ENCODE assay signal across 8 mouse cellular contexts in the genomic region with DNA sequence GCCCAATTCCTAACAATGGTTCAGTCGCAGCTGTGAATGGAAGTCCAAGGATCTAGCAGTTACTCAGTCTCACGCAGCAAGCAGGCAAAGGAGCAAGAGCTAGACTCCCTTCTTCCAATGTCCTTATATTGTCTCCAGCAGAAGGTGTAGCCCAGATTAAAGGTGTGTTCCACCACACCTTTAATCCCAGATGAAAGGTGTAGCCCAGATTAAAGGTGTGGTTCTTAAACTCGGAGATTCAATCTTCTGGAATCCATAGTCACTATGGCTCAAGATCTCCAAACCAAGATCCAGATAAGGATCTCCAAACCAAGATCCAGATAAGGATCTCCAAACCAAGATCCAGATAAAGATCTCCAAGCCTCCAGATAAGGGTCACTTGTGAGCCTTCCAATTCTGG. TPM values are rescaled to one million over a fixed set of nuclear protein-coding genes. Genes with fewer than 3 reads are reported as not detected.
DNase-seq lines count a peak whose midpoint lies in the region; ATAC-seq and TF ChIP-seq lines count a peak whose summit lies in the region.
"Not testable (repeated sequence)": the region's sequence is repeated elsewhere in the genome, so short reads cannot be mapped to it uniquely, and the experiment has no call there.

Gnpnat1 (minus strand) TSS at position 101 of the 400 bp plus-strand sequence.

- not testable (repeated sequence) for H3K9ac ChIP-seq in ES-E14 (ENCODE audit: insufficient read depth, low read depth, low read length, poor library complexity, severe bottlenecking); forebrain, postnatal 0 days; kidney, embryonic 14.5 days (ENCODE audit: low read depth, low read length); lung, embryonic 15.5 days; neural tube, embryonic 11.5 days (ENCODE audit: low read length)

- H3K4me1 ChIP-seq in ES-E14 (ENCODE audit: control insufficient read depth in 2 of 2, insufficient read depth in 2 of 2, low read length in 2 of 2, poor library complexity in 1 of 2); cerebellum, adult 2 months (ENCODE audit: control insufficient read depth, insufficient read depth, low read length); forebrain, postnatal 0 days (ENCODE audit: insufficient read depth); kidney, embryonic 14.5 days (ENCODE audit: control insufficient read depth, insufficient read depth, low read length); lung, embryonic 15.5 days; neural tube, embryonic 11.5 days (ENCODE audit: control insufficient read depth, insufficient read depth, low read length): not testable (repeated sequence)

- not testable (repeated sequence) for H3K27ac ChIP-seq in ES-E14 (ENCODE audit: insufficient read depth, low read depth, low read length, poor library complexity, severe bottlenecking); cerebellum, adult 2 months (ENCODE audit: insufficient read depth, low read length); forebrain, postnatal 0 days (ENCODE audit: low read depth, low read length); kidney, embryonic 14.5 days (ENCODE audit: low read depth, low read length); lung, embryonic 15.5 days; neural tube, embryonic 11.5 days (ENCODE audit: low read depth, low read length)

- not testable (repeated sequence) for TF ChIP-seq CTCF in cerebellum, adult 2 months (IDR thresholded peaks at IDR 0.05; ENCODE audit: borderline replicate concordance, insufficient read depth, low read depth, low read length); forebrain, postnatal 0 days (IDR thresholded peaks at IDR 0.05; ENCODE audit: low read depth)

- not testable (repeated sequence) for TF ChIP-seq POLR2A in cerebellum, adult 2 months (IDR thresholded peaks at IDR 0.05; ENCODE audit: borderline replicate concordance, insufficient read depth, low read length)

- not testable (repeated sequence) for H3K4me2 ChIP-seq in forebrain, postnatal 0 days (ENCODE audit: low read depth); kidney, embryonic 14.5 days (replicated peaks; ENCODE audit: low read depth, low read length); lung, embryonic 15.5 days; neural tube, embryonic 11.5 days (ENCODE audit: low read depth)

- WGBS in cerebellum, adult 2 months, result 95% methylated on average over 2 of the region's 3 CpGs
- WGBS in forebrain, postnatal 0 days, result 91% methylated on average over 1 of the region's 3 CpGs
- 94% methylated on average over 1 of the region's 3 CpGs for WGBS in kidney, embryonic 14.5 days
- 63% methylated on average over 2 of the region's 3 CpGs for WGBS in lung, embryonic 15.5 days
- WGBS in neural tube, embryonic 11.5 days, result 84% methylated on average over 1 of the region's 3 CpGs

- DNase-seq in ES-E14 (ENCODE audit: low read depth, low spot score); cerebellum, adult 2 months; forebrain, postnatal 0 days; heart, postnatal 36 days; left cerebral cortex, postnatal 25 days (ENCODE audit: low spot score in 2 of 2); neural tube, embryonic 11.5 days (ENCODE audit: low spot score): not testable (repeated sequence)

- in situ Hi-C loops in ES-E14 (cut with MboI; ENCODE audit: low sequenced_read_pairs in 2 of 2, unreplicated experiment in 2 of 2), result loop anchor here in 1 of 2 experiments (25.0 kb wide), 1 partner anchor 357 kb away; no protein-coding TSS in a partner anchor

- intact Hi-C loops in heart, postnatal 36 days (cut with DNase I); left cerebral cortex, postnatal 25 days (cut with DNase I): not testable (repeated sequence)

- not testable (repeated sequence) for H3K9me3 ChIP-seq in ES-E14 (ENCODE audit: control insufficient read depth, insufficient read depth, low read depth, low read length); forebrain, postnatal 0 days (ENCODE audit: low read length); kidney, embryonic 14.5 days (ENCODE audit: control insufficient read depth, low read length); lung, embryonic 15.5 days; neural tube, embryonic 11.5 days (ENCODE audit: control insufficient read depth, low read length)

- ATAC-seq in forebrain, postnatal 0 days; kidney, embryonic 14.5 days (ENCODE audit: low FRiP score, low TSS enrichment); lung, embryonic 15.5 days (ENCODE audit: borderline replicate concordance, extremely low read depth, low FRiP score, low TSS enrichment); neural tube, embryonic 11.5 days (ENCODE audit: insufficient read depth, low FRiP score, low TSS enrichment): not testable (repeated sequence)

- not testable (repeated sequence) for H3K4me3 ChIP-seq in ES-E14 (ENCODE audit: insufficient read depth in 1 of 2, low read depth in 1 of 2, low read length in 2 of 2, poor library complexity in 1 of 2, severe bottlenecking in 1 of 2); cerebellum, adult 2 months (replicated peaks; ENCODE audit: insufficient read depth, low read depth, low read length); forebrain, postnatal 0 days (ENCODE audit: low read depth, low read length); kidney, embryonic 14.5 days (ENCODE audit: low read length); lung, embryonic 15.5 days; neural tube, embryonic 11.5 days (ENCODE audit: low read depth, low read length)

- not testable (repeated sequence) for H3K27me3 ChIP-seq in cerebellum, adult 2 months (ENCODE audit: control insufficient read depth, insufficient read depth, low read length); forebrain, postnatal 0 days (ENCODE audit: insufficient read depth, low read length); kidney, embryonic 14.5 days (ENCODE audit: control insufficient read depth, insufficient read depth, low read length); lung, embryonic 15.5 days; neural tube, embryonic 11.5 days (ENCODE audit: control insufficient read depth, insufficient read depth, low read length)

- H3K36me3 ChIP-seq in ES-E14 (ENCODE audit: control insufficient read depth, insufficient read depth, low read length, poor library complexity, severe bottlenecking); forebrain, postnatal 0 days (ENCODE audit: insufficient read depth); kidney, embryonic 14.5 days (ENCODE audit: control insufficient read depth, insufficient read depth, low read length); lung, embryonic 15.5 days; neural tube, embryonic 11.5 days (ENCODE audit: control insufficient read depth, insufficient read depth, low read length): not testable (repeated sequence)

RNA-seq across cellular contexts. Expression of gene Gnpnat1, which starts in this region (rescaled TPM):
- total RNA-seq in ES-E14 (2012; rRNA removed), result 26.8 and 36.5 TPM in 2 replicates
- polyA plus RNA-seq in cerebellum, adult 2 months (2012; rRNA removed), result 14.1 and 14.4 TPM in 2 replicates
- total RNA-seq in forebrain, postnatal 0 days (2014; rRNA removed), result 23.6 and 31.1 TPM in 2 replicates
- polyA plus RNA-seq in forebrain, postnatal 0 days (2015; fragmentation: Nextera tagmentation; extraction: Ambion mirVana), result 14.9 and 19.2 TPM in 2 replicates
- total RNA-seq in heart, postnatal 36 days (2021), result 10 to 100 TPM; 10.7 to 13.6 TPM
- polyA plus RNA-seq in kidney, embryonic 14.5 days (2014; fragmentation: Nextera tagmentation; extraction: Ambion mirVana), result 56.3 and 74.5 TPM in 2 replicates
- 10 to 100 TPM; 16.5 to 16.6 TPM for total RNA-seq in left cerebral cortex, postnatal 25 days (2021)
- polyA plus RNA-seq in lung, embryonic 15.5 days (2015; fragmentation: Nextera tagmentation; extraction: Ambion mirVana), result 44.7 and 50.5 TPM in 2 replicates
- 39.7 and 40.3 TPM in 2 replicates for polyA plus RNA-seq in neural tube, embryonic 11.5 days (2014; fragmentation: Nextera tagmentation; extraction: Ambion mirVana)
